8 mouse cellular contexts compared by ENCODE assay signal in the genomic region with DNA sequence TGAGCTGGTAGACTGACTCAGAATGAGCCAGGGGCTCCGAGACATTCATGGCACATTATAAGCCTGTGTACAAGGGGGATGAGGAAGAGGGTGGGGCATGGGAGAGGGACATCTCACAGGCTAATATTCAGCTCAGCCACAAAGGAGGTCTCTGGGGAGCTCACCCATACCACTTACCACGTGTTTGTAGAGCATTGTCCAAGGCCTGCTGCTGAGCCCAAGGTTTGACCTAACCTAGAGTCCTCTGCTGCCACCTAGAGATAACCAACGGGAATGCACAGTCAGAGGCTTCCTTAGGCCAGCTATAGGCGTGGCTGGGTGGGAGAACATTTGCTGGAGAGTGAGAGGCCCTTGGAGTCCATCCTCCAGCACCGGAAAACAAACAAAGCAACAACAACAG. TPM values are rescaled to one million over a fixed set of nuclear protein-coding genes. Genes with fewer than 3 reads are reported as not detected.
DNase-seq lines count a peak whose midpoint lies in the region; ATAC-seq lines count a peak whose summit lies in the region.

No protein-coding gene starts in this region.

- 25% methylated on average over 5 of the region's 5 CpGs for WGBS in embryonic facial prominence, embryonic 13.5 days
- WGBS in liver, embryonic 11.5 days, result 21% methylated on average over 5 of the region's 5 CpGs
- WGBS in stomach, embryonic 15.5 days, result 22% methylated on average over 5 of the region's 5 CpGs

- no peak overlapping the region for H3K4me2 ChIP-seq in embryonic facial prominence, embryonic 13.5 days
- H3K4me2 ChIP-seq in liver, embryonic 11.5 days, result no peak overlapping the region
- H3K4me2 ChIP-seq in stomach, embryonic 15.5 days, result no peak overlapping the region

- H3K9me3 ChIP-seq in embryonic facial prominence, embryonic 13.5 days, result no peaks in the 10 kb centered on the region
- H3K9me3 ChIP-seq in liver, embryonic 11.5 days (ENCODE audit: control insufficient read depth, low read length), result no peaks in the 10 kb centered on the region
- no peaks in the 10 kb centered on the region for H3K9me3 ChIP-seq in stomach, embryonic 15.5 days

- no peaks in the 10 kb centered on the region for H3K4me1 ChIP-seq in embryonic facial prominence, embryonic 13.5 days
- H3K4me1 ChIP-seq in liver, embryonic 11.5 days (replicated peaks; ENCODE audit: control insufficient read depth, insufficient read depth, low read length), result peaks cover 27% of the 10 kb centered on the region
- H3K4me1 ChIP-seq in stomach, embryonic 15.5 days, result no peaks in the 10 kb centered on the region

- H3K36me3 ChIP-seq in embryonic facial prominence, embryonic 13.5 days, result no peaks in the 10 kb centered on the region
- no peaks in the 10 kb centered on the region for H3K36me3 ChIP-seq in liver, embryonic 11.5 days (ENCODE audit: control insufficient read depth, insufficient read depth, low read length)
- no peaks in the 10 kb centered on the region for H3K36me3 ChIP-seq in stomach, embryonic 15.5 days

- peak; percentile 68 for DNase-seq in CD4-positive helper T cell, adult 2 months (ENCODE audit: low read depth, low spot score)
- peak; percentile 73 for DNase-seq in adrenal gland, postnatal 25 days
- DNase-seq in heart, adult 9 months (ENCODE audit: low spot score in 2 of 2), result peak; percentile 71 to 82
- DNase-seq in kidney, adult 9 months, result peak; percentile 82
- DNase-seq in liver, embryonic 11.5 days (ENCODE audit: low spot score), result peak; percentile 76
- DNase-seq in naive thymus-derived CD4-positive, alpha-beta T cell, adult 2 months (ENCODE audit: low read depth), result peak; percentile 81

- H3K4me3 ChIP-seq in embryonic facial prominence, embryonic 13.5 days, result no peak overlapping the region
- H3K4me3 ChIP-seq in liver, embryonic 11.5 days (ENCODE audit: low read depth, low read length), result no peak overlapping the region
- H3K4me3 ChIP-seq in stomach, embryonic 15.5 days (replicated peaks), result no peak overlapping the region

- no peak overlapping the region for H3K9ac ChIP-seq in embryonic facial prominence, embryonic 13.5 days
- 0 out of 2 replicates have a peak overlapping the region, but pooled peaks have one; percentile 17 for H3K9ac ChIP-seq in liver, embryonic 11.5 days (ENCODE audit: low read depth, low read length)
- no peak overlapping the region for H3K9ac ChIP-seq in stomach, embryonic 15.5 days

- H3K27ac ChIP-seq in embryonic facial prominence, embryonic 13.5 days, result no peak overlapping the region
- no peak overlapping the region for H3K27ac ChIP-seq in liver, embryonic 11.5 days (ENCODE audit: low read depth, low read length)
- H3K27ac ChIP-seq in stomach, embryonic 15.5 days, result no peak overlapping the region

- H3K27me3 ChIP-seq in embryonic facial prominence, embryonic 13.5 days, result peaks cover 10% of the 10 kb centered on the region
- peaks cover 10% of the 10 kb centered on the region for H3K27me3 ChIP-seq in liver, embryonic 11.5 days (replicated peaks; ENCODE audit: control insufficient read depth, insufficient read depth, low read length)
- H3K27me3 ChIP-seq in stomach, embryonic 15.5 days (replicated peaks), result 0 out of 2 replicates have a peak, but pooled peaks cover 5% of the 10 kb centered on the region

- peak; percentile 37; the same call in 1 of the 2 replicates for ATAC-seq in embryonic facial prominence, embryonic 13.5 days (ENCODE audit: insufficient number of reproducible peaks, insufficient read depth, low FRiP score, low TSS enrichment, low read depth)
- ATAC-seq in liver, embryonic 11.5 days (replicated peaks; ENCODE audit: low FRiP score), result peak; percentile 71
- ATAC-seq in stomach, embryonic 15.5 days (ENCODE audit: insufficient read depth, low FRiP score, low read depth), result peak; percentile 70; the same call in 1 of the 2 replicates

RNA-seq across cellular contexts. Expression of gene Nup54, which starts 36.9 kb away (rescaled TPM):
- 30.1 and 33.5 TPM in 2 replicates for total RNA-seq in adrenal gland, postnatal 25 days (2021)
- polyA plus RNA-seq in embryonic facial prominence, embryonic 13.5 days (2015; fragmentation: Nextera tagmentation; extraction: Ambion mirVana), result 52.7 and 57.0 TPM in 2 replicates
- polyA plus RNA-seq in liver, embryonic 11.5 days (2014; fragmentation: Nextera tagmentation; extraction: Ambion mirVana), result 72.5 and 82.5 TPM in 2 replicates
- polyA plus RNA-seq in stomach, embryonic 15.5 days (2015; fragmentation: Nextera tagmentation; extraction: Ambion mirVana), result 42.8 and 43.5 TPM in 2 replicates

RNA-seq across cellular contexts. Expression of gene Cxcl10, which starts 49.5 kb away (rescaled TPM):
- total RNA-seq in adrenal gland, postnatal 25 days (2021), result 1.1 and 1.2 TPM in 2 replicates
- polyA plus RNA-seq in embryonic facial prominence, embryonic 13.5 days (2015; fragmentation: Nextera tagmentation; extraction: Ambion mirVana), result 0.45 and 0.73 TPM in 2 replicates
- 6.0 and 6.5 TPM in 2 replicates for polyA plus RNA-seq in liver, embryonic 11.5 days (2014; fragmentation: Nextera tagmentation; extraction: Ambion mirVana)
- polyA plus RNA-seq in stomach, embryonic 15.5 days (2015; fragmentation: Nextera tagmentation; extraction: Ambion mirVana), result 1.3 and 2.0 TPM in 2 replicates
